Mouse (Mus musculus) kidney, adult 2 months (tissue): ENCODE measurements around the gene Zfp629.

ENCODE experiments used
- CTCF ChIP-seq: fragments of 200-500 bp; conservative IDR thresholded peaks from 2 replicates; pipeline ENCODE4 v1.5.1; 2011; ENCODE audit warnings: low read depth, mild to moderate bottlenecking, control low read depth, low read length, moderate library complexity, mixed read lengths; ENCODE audit not compliant: insufficient read depth, insufficient read length
- POLR2A ChIP-seq: fragments of 200-500 bp; IDR thresholded peaks from one replicate; pipeline ENCODE4 v1.6.1; 2011; ENCODE audit warnings: low read depth, low read length, control low read depth

- TF ChIP-seq POLR2A (no peak), CTCF (no peak)
Observed at GRCm38 (mm10) chr7:127560580-127560979, 55.0 kb downstream of the Zfp629 start.
